Mouse (Mus musculus): ENCODE results near the gene Mmp2.
"Not testable (repeated sequence)": the region's sequence is repeated elsewhere in the genome, so short reads cannot be mapped to it uniquely, and the experiment has no call there.

Gene Mmp2

GRCm38 (mm10) chr8:92835901-92836300 lies 8.8 kb downstream of the Mmp2 start:
- in situ Hi-C loops (cut with MseI, MboI) = no loop called here

- in situ Hi-C loops (cut with MseI, MboI) = no loop called here
Observed at GRCm38 (mm10) chr8:92838616-92839015, 11.5 kb downstream of the Mmp2 start.

GRCm38 (mm10) chr8:92839161-92839560 lies 12.1 kb downstream of the Mmp2 start:
- in situ Hi-C loops (cut with MseI, MboI) = no loop called here

- in situ Hi-C loops (cut with MseI, MboI) = no loop called here
Observed at GRCm38 (mm10) chr8:92839876-92840275, 12.8 kb downstream of the Mmp2 start.

GRCm38 (mm10) chr8:92846684-92847083 lies 19.6 kb downstream of the Mmp2 start:
- in situ Hi-C loops (cut with MseI, MboI) = no loop called here

- in situ Hi-C loops (cut with MseI, MboI) = no loop called here
Observed at GRCm38 (mm10) chr8:92847299-92847698, 20.2 kb downstream of the Mmp2 start.

- in situ Hi-C loops (cut with MseI, MboI) = no loop called here
Observed at GRCm38 (mm10) chr8:92849261-92849660, 22.2 kb downstream of the Mmp2 start.

- in situ Hi-C loops (cut with MseI, MboI) = no loop called here
Observed at GRCm38 (mm10) chr8:92850239-92850638, 23.1 kb downstream of the Mmp2 start.

- in situ Hi-C loops (cut with MseI, MboI) = no loop called here
Observed at GRCm38 (mm10) chr8:92851381-92851780, 24.3 kb downstream of the Mmp2 start.

GRCm38 (mm10) chr8:92853188-92853983 lies 26.3 kb downstream of the Mmp2 start:
- in situ Hi-C loops (cut with MseI, MboI) = no loop called here

GRCm38 (mm10) chr8:92854673-92855072 lies 27.6 kb downstream of the Mmp2 start:
- in situ Hi-C loops (cut with MseI, MboI) = no loop called here

GRCm38 (mm10) chr8:92855171-92855894 lies 28.2 kb downstream of the Mmp2 start, which contains the start of gene Lpcat2:
TSS of gene Lpcat2 (plus strand) at chr8:92855339.
- in situ Hi-C loops (cut with MseI, MboI) = no loop called here

- in situ Hi-C loops (cut with MseI, MboI) = no loop called here
Observed at GRCm38 (mm10) chr8:92856273-92856986, 29.3 kb downstream of the Mmp2 start.

- in situ Hi-C loops (cut with MseI, MboI) = no loop called here
Observed at GRCm38 (mm10) chr8:92858475-92859182, 31.5 kb downstream of the Mmp2 start.

GRCm38 (mm10) chr8:92861977-92862376 lies 34.9 kb downstream of the Mmp2 start:
- in situ Hi-C loops (cut with MseI, MboI) = no loop called here

GRCm38 (mm10) chr8:92870281-92870680 lies 43.2 kb downstream of the Mmp2 start:
- in situ Hi-C loops (cut with MseI, MboI) = no loop called here

- in situ Hi-C loops (cut with MseI, MboI) = no loop called here
Observed at GRCm38 (mm10) chr8:92872063-92872759, 45.1 kb downstream of the Mmp2 start.

- in situ Hi-C loops (cut with MseI, MboI) = no loop called here
Observed at GRCm38 (mm10) chr8:92875795-92876194, 48.7 kb downstream of the Mmp2 start.

GRCm38 (mm10) chr8:92881247-92881646 lies 54.2 kb downstream of the Mmp2 start:
- in situ Hi-C loops (cut with MseI, MboI) = no loop called here

- in situ Hi-C loops (cut with MseI, MboI) = no loop called here
Observed at GRCm38 (mm10) chr8:92883771-92884170, 56.7 kb downstream of the Mmp2 start.

- in situ Hi-C loops (cut with MseI, MboI) = not testable (repeated sequence)
Observed at GRCm38 (mm10) chr8:92892216-92892615, 65.1 kb downstream of the Mmp2 start.
